In genomic region chr4:141741856-141742255, GRCm38 (mm10) we compare ENCODE assay signal across 13 mouse cellular contexts. TPM values are rescaled to one million over a fixed set of nuclear protein-coding genes. Genes with fewer than 3 reads are reported as not detected.
DNase-seq lines count a peak whose midpoint lies in the region; ATAC-seq lines count a peak whose summit lies in the region.
"Had no signal": no experiment of that assay in that cellular context is flagged by ENCODE, and none has a peak within 500 bp of the region (broad histone marks: within the 10 kb centered on the region; RNA-seq: fewer than 3 reads in every experiment).

No protein-coding gene starts in this region.

- no peaks in the 10 kb centered on the region for H3K27me3 ChIP-seq in intestine, embryonic 16.5 days (replicated peaks; ENCODE audit: control insufficient read depth, insufficient read depth, low read length)
- H3K27me3 ChIP-seq in limb, embryonic 11.5 days (ENCODE audit: control insufficient read depth, insufficient read depth, low read length) = no peaks in the 10 kb centered on the region
- H3K27me3 ChIP-seq in hindbrain, embryonic 14.5 days (ENCODE audit: control insufficient read depth, insufficient read depth, low read length) = no peaks in the 10 kb centered on the region

- 43% methylated on average over 9 of the region's 9 CpGs for WGBS in intestine, embryonic 16.5 days
- WGBS in limb, embryonic 11.5 days = 56% methylated on average over 9 of the region's 9 CpGs
- WGBS in hindbrain, embryonic 14.5 days = 74% methylated on average over 9 of the region's 9 CpGs

- peak; percentile 55 for DNase-seq in lung, postnatal 36 days
- no peak for DNase-seq in lung, adult 18-20 months
- peak; percentile 27 for DNase-seq in limb, embryonic 11.5 days (ENCODE audit: low spot score)
- peak; percentile 45 for DNase-seq in urinary bladder, postnatal 25 days (ENCODE audit: low spot score)
- DNase-seq in hindbrain, embryonic 14.5 days (ENCODE audit: low spot score) = no peak
- no peak for DNase-seq in adrenal gland, postnatal 10 days
- no peak for DNase-seq in cerebellum, adult 11-12 months
- DNase-seq: gastrocnemius, postnatal 36 days; thymus, postnatal 4 days had no signal

- peak overlapping the region; percentile 55 for H3K27ac ChIP-seq in intestine, embryonic 16.5 days (ENCODE audit: low read length)
- no peak overlapping the region for H3K27ac ChIP-seq in limb, embryonic 11.5 days (replicated peaks; ENCODE audit: low read depth, low read length)
- H3K27ac ChIP-seq in hindbrain, embryonic 14.5 days = no peak overlapping the region
- H3K27ac ChIP-seq: left cerebral cortex, adult 2 months had no signal

- no peak overlapping the region for H3K4me3 ChIP-seq in intestine, embryonic 16.5 days (ENCODE audit: low read length)
- no peak overlapping the region for H3K4me3 ChIP-seq in limb, embryonic 11.5 days (ENCODE audit: low read depth, low read length)
- no peak overlapping the region for H3K4me3 ChIP-seq in hindbrain, embryonic 14.5 days (replicated peaks; ENCODE audit: low read length)
- H3K4me3 ChIP-seq: left cerebral cortex, adult 2 months had no signal

- no peaks in the 10 kb centered on the region for H3K36me3 ChIP-seq in intestine, embryonic 16.5 days (ENCODE audit: control insufficient read depth, insufficient read depth, low read length)
- H3K36me3 ChIP-seq in limb, embryonic 11.5 days (ENCODE audit: control insufficient read depth, insufficient read depth, low read length) = no peaks in the 10 kb centered on the region
- H3K36me3 ChIP-seq in hindbrain, embryonic 14.5 days (replicated peaks; ENCODE audit: control insufficient read depth, insufficient read depth) = no peaks in the 10 kb centered on the region
- H3K36me3 ChIP-seq: G1E had no signal

- H3K4me1 ChIP-seq in intestine, embryonic 16.5 days (ENCODE audit: control insufficient read depth, insufficient read depth, low read length) = no peaks in the 10 kb centered on the region
- H3K4me1 ChIP-seq in limb, embryonic 11.5 days (ENCODE audit: control insufficient read depth, insufficient read depth, low read length) = no peaks in the 10 kb centered on the region; the same call in 1 of the 2 replicates
- H3K4me1 ChIP-seq in hindbrain, embryonic 14.5 days (replicated peaks; ENCODE audit: control insufficient read depth, insufficient read depth, low read length) = no peaks in the 10 kb centered on the region

- H3K4me2 ChIP-seq in intestine, embryonic 16.5 days (ENCODE audit: low read depth, low read length) = no peak overlapping the region
- H3K4me2 ChIP-seq in limb, embryonic 11.5 days (ENCODE audit: low read depth, severe bottlenecking) = no peak overlapping the region
- H3K4me2 ChIP-seq in hindbrain, embryonic 14.5 days (replicated peaks) = no peak overlapping the region

- no peak overlapping the region for H3K9ac ChIP-seq in intestine, embryonic 16.5 days (ENCODE audit: low read depth, low read length)
- H3K9ac ChIP-seq in limb, embryonic 11.5 days (ENCODE audit: low read length) = no peak overlapping the region
- no peak overlapping the region for H3K9ac ChIP-seq in hindbrain, embryonic 14.5 days

- no peaks in the 10 kb centered on the region for H3K9me3 ChIP-seq in intestine, embryonic 16.5 days (ENCODE audit: control insufficient read depth, low read length)
- H3K9me3 ChIP-seq in limb, embryonic 11.5 days (ENCODE audit: control insufficient read depth, low read length) = no peaks in the 10 kb centered on the region
- H3K9me3 ChIP-seq in hindbrain, embryonic 14.5 days (ENCODE audit: control insufficient read depth, low read length) = no peaks in the 10 kb centered on the region
- H3K9me3 ChIP-seq: G1E had no signal

- peak; percentile 92 for ATAC-seq in intestine, embryonic 16.5 days
- ATAC-seq in limb, embryonic 11.5 days (ENCODE audit: insufficient number of reproducible peaks, low FRiP score, low TSS enrichment, low read depth) = no peak
- no peak for ATAC-seq in hindbrain, embryonic 14.5 days (ENCODE audit: low FRiP score)
- ATAC-seq: midbrain, embryonic 16.5 days had no signal

RNA-seq across cellular contexts. Expression of gene Agmat, which starts 4.6 kb away (rescaled TPM):
- 65.6 and 72.2 TPM in 2 replicates for polyA plus RNA-seq in intestine, embryonic 16.5 days (2015; fragmentation: Nextera tagmentation; extraction: Ambion mirVana)
- polyA plus RNA-seq in limb, embryonic 11.5 days (2014; fragmentation: Nextera tagmentation; extraction: Ambion mirVana) = 0.11 TPM in 1 of 2 replicates, not detected in the other
- polyA plus RNA-seq in hindbrain, embryonic 14.5 days (2014; fragmentation: Nextera tagmentation; extraction: Ambion mirVana) = 0.23 TPM in 1 of 2 replicates, not detected in the other
- 10 to 100 TPM; 15.6 to 34.4 TPM for total RNA-seq in adrenal gland, postnatal 10 days (2021)
- polyA plus RNA-seq: G1E; midbrain, embryonic 16.5 days had no signal

RNA-seq across cellular contexts. Expression of gene Ddi2, which starts 18.6 kb away (rescaled TPM):
- 16.5 and 17.2 TPM in 2 replicates for polyA plus RNA-seq in intestine, embryonic 16.5 days (2015; fragmentation: Nextera tagmentation; extraction: Ambion mirVana)
- polyA plus RNA-seq in limb, embryonic 11.5 days (2014; fragmentation: Nextera tagmentation; extraction: Ambion mirVana) = 22.4 and 25.9 TPM in 2 replicates
- polyA plus RNA-seq in hindbrain, embryonic 14.5 days (2014; fragmentation: Nextera tagmentation; extraction: Ambion mirVana) = 12.0 and 12.1 TPM in 2 replicates
- 10 to 100 TPM; 48.6 to 59.9 TPM for total RNA-seq in adrenal gland, postnatal 10 days (2021)

RNA-seq across cellular contexts. Expression of gene Dnajc16, which starts 48.9 kb away (rescaled TPM):
- 4.2 and 4.3 TPM in 2 replicates for polyA plus RNA-seq in intestine, embryonic 16.5 days (2015; fragmentation: Nextera tagmentation; extraction: Ambion mirVana)
- 3.1 and 3.6 TPM in 2 replicates for polyA plus RNA-seq in limb, embryonic 11.5 days (2014; fragmentation: Nextera tagmentation; extraction: Ambion mirVana)
- 5.5 and 6.3 TPM in 2 replicates for polyA plus RNA-seq in hindbrain, embryonic 14.5 days (2014; fragmentation: Nextera tagmentation; extraction: Ambion mirVana)
- total RNA-seq in adrenal gland, postnatal 10 days (2021) = 10 to 100 TPM; 16.1 to 16.8 TPM

RNA-seq across cellular contexts. Expression of gene Casp9, which starts 51.6 kb away (rescaled TPM):
- polyA plus RNA-seq in intestine, embryonic 16.5 days (2015; fragmentation: Nextera tagmentation; extraction: Ambion mirVana) = 21.3 and 24.1 TPM in 2 replicates
- 16.9 and 19.0 TPM in 2 replicates for polyA plus RNA-seq in limb, embryonic 11.5 days (2014; fragmentation: Nextera tagmentation; extraction: Ambion mirVana)
- 17.6 and 18.7 TPM in 2 replicates for polyA plus RNA-seq in hindbrain, embryonic 14.5 days (2014; fragmentation: Nextera tagmentation; extraction: Ambion mirVana)
- 10 to 100 TPM; 14.4 to 22.5 TPM for total RNA-seq in adrenal gland, postnatal 10 days (2021)

RNA-seq across cellular contexts. Expression of gene Rsc1a1, which starts 56.5 kb away (rescaled TPM):
- polyA plus RNA-seq in intestine, embryonic 16.5 days (2015; fragmentation: Nextera tagmentation; extraction: Ambion mirVana) = not detected in 2 replicates
- polyA plus RNA-seq in limb, embryonic 11.5 days (2014; fragmentation: Nextera tagmentation; extraction: Ambion mirVana) = 1.4 and 3.5 TPM in 2 replicates
- polyA plus RNA-seq in hindbrain, embryonic 14.5 days (2014; fragmentation: Nextera tagmentation; extraction: Ambion mirVana) = 0.29 TPM in 1 of 2 replicates, not detected in the other
- 1 to 10 TPM; 2.8 to 3.5 TPM for total RNA-seq in adrenal gland, postnatal 10 days (2021)

Comparison
In these comparisons a context has a peak if more than half of its experiments do, and no peak if none do; other contexts are left out.
1. DNase-seq: peak in lung, postnatal 36 days (single experiment), limb, embryonic 11.5 days (single experiment) and urinary bladder, postnatal 25 days (single experiment); none in lung, adult 18-20 months (0 of 2), hindbrain, embryonic 14.5 days (single experiment), adrenal gland, postnatal 10 days (single experiment) and cerebellum, adult 11-12 months (single experiment).
2. RNA of gene Agmat, which starts 4.6 kb away (polyA plus RNA-seq): 65.6 to 72.2 TPM in intestine, embryonic 16.5 days; 0.23 TPM in hindbrain, embryonic 14.5 days and 0.11 TPM in limb, embryonic 11.5 days; every median in the first group is over 10 times any median in the second.